Mouse (Mus musculus) c-Kit-positive CD71-positive TER-119-positive erythroid progenitor cells, embryonic 14.5 days (primary cell): ENCODE measurements at regions not wholly inside any gene's neighbourhood (a gene's known extent, or its start where the extent isn't known, plus 50 kb on each side); places are given as distances from the start of the nearest gene placed in this dataset.
A peak's percentile ranks its signal among the peaks of the same experiment; 100 is the strongest.

ENCODE experiments used
- DNase-seq: peaks from one replicate; pipeline ENCODE4 v3.0.0-alpha.2; 2013; ENCODE audit warnings: low spot score

- DNase-seq = no peak
Observed at GRCm38 (mm10) chr3:63638572-63638971, 154.9 kb upstream of the Gm34302 start.

- DNase-seq = no peak
Observed at GRCm38 (mm10) chr3:63637913-63638312, 154.2 kb upstream of the Gm34302 start.

- DNase-seq = no peak
Observed at GRCm38 (mm10) chr3:63627724-63628123, 144.0 kb upstream of the Gm34302 start.

GRCm38 (mm10) chr3:63616127-63616526, 132.4 kb upstream of the Gm34302 start:
- DNase-seq = no peak

- DNase-seq = no peak
Observed at GRCm38 (mm10) chr3:63613652-63614051, 130.0 kb upstream of the Gm34302 start.

- DNase-seq = no peak
Observed at GRCm38 (mm10) chr3:63612767-63613363, 129.2 kb upstream of the Gm34302 start.

GRCm38 (mm10) chr3:63610113-63610919, 126.6 kb upstream of the Gm34302 start:
- DNase-seq = no peak

- no peak for DNase-seq
Observed at GRCm38 (mm10) chr3:63609454-63610112, 125.9 kb upstream of the Gm34302 start.

GRCm38 (mm10) chr3:63582717-63583696, 99.3 kb upstream of the Gm34302 start:
- no peak for DNase-seq

- DNase-seq = no peak
Observed at GRCm38 (mm10) chr3:63582180-63582579, 98.5 kb upstream of the Gm34302 start.

- DNase-seq = peak; percentile 20
Observed at GRCm38 (mm10) chr3:63570607-63571353, 87.1 kb upstream of the Gm34302 start.

GRCm38 (mm10) chr3:63570082-63570481, 86.4 kb upstream of the Gm34302 start:
- DNase-seq = no peak

- DNase-seq = no peak
Observed at GRCm38 (mm10) chr3:63569004-63569596, 85.4 kb upstream of the Gm34302 start.

- no peak for DNase-seq
Observed at GRCm38 (mm10) chr3:63567726-63568125, 84.0 kb upstream of the Gm34302 start.

GRCm38 (mm10) chr3:63563057-63563456, 79.4 kb upstream of the Gm34302 start:
- no peak for DNase-seq

GRCm38 (mm10) chr3:63562532-63562931, 78.9 kb upstream of the Gm34302 start:
- DNase-seq = no peak

GRCm38 (mm10) chr3:63560745-63561151, 77.1 kb upstream of the Gm34302 start:
- DNase-seq = no peak

GRCm38 (mm10) chr3:63556741-63557140, 73.1 kb upstream of the Gm34302 start:
- no peak for DNase-seq

GRCm38 (mm10) chr3:63554872-63555271, 71.2 kb upstream of the Gm34302 start:
- peak; percentile 17 for DNase-seq

- DNase-seq = no peak
Observed at GRCm38 (mm10) chr3:63553426-63553825, 69.7 kb upstream of the Gm34302 start.

- no peak for DNase-seq
Observed at GRCm38 (mm10) chr3:63551661-63552060, 68.0 kb upstream of the Gm34302 start.
